Mouse (Mus musculus): ENCODE data around the gene Mon2.

Mon2 gene

DNA sequence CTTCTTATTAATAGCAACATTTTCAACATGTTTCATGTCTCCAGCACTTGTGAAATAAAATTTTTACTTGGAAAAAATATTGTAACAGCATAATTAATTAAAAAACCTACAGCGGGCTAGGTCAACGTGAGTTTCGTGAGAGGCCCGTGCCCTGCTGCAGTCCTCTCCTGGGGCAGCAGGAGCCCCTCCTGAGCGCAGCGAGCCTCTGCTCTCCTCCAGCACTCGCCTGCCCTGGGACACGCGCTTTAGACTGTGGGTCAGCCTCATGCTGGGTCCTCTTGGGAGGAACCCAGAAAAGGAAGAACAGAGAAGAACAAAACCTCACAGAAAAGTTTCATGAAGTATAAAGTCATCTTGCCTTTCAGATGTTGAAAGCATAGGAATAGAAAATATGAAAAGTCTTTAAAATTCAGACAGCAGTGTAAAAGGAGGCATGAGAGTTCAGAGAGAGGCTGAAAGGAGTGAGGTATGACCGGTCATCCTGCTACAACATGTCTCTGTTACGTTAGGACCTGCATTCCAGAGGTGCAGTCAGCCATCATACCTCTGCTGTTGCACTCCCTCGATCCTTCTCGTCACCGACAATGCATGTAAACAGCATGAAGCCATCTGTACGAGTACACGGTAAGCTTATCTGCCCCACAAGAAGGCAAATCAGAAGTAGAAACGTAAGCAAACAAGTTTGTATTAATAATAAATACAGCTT lies 81.8 kb downstream of the Mon2 start:
- no peak for DNase-seq (ENCODE audit: extremely low read depth, low read depth, low spot score)

GRCm38 (mm10) chr10:122991648-122992047 lies 84.7 kb downstream of the Mon2 start:
- DNase-seq (ENCODE audit: extremely low read depth, low read depth, low spot score): no peak

DNA sequence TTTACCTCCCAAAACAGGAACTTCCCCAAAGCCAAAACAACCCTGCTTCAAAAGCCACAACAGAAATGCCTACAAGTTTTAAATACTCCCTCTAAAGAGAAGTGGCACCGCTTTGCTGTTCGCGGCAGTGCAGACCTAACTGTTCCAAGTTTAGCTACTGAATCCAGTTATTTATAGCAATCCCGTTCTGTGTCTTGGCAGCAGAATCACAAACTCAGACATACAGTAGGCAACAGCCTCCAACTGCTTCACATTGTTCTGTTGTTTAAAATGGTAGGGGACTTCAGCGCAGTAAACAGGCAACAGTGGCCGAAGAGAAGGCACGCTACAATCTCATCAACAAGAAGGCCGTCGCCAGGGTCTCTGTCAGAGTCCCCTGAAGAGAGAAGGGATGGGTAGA lies 85.3 kb downstream of the Mon2 start:
- DNase-seq (ENCODE audit: extremely low read depth, low read depth, low spot score): no peak

GRCm38 (mm10) chr10:122990606-122991005 lies 85.7 kb downstream of the Mon2 start:
- no peak for DNase-seq (ENCODE audit: extremely low read depth, low read depth, low spot score)

DNA sequence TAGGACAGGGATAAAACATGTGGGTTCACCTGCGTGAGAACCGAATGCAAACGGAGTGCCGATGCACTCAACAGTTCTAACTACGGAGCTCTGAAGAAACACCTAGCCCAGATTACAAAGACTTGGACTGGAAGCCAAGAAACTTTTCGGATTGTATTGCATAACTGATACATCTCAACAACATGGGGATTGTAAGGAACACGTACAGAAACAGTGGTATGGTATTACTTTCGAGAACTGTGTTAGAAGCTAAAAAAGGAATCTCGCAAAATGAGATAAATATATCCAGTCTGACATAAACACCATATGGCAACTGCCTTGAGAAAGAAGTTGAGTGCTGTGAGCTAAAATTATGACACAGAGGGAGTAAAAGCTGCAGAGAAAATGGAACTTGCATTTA lies 86.4 kb downstream of the Mon2 start:
- peak; percentile 43 for DNase-seq (ENCODE audit: extremely low read depth, low read depth, low spot score)

- DNase-seq (ENCODE audit: extremely low read depth, low read depth, low spot score): no peak
Observed at GRCm38 (mm10) chr10:122988372-122988771, 87.9 kb downstream of the Mon2 start.

GRCm38 (mm10) chr10:122987671-122988128 lies 88.6 kb downstream of the Mon2 start:
- no peak for DNase-seq (ENCODE audit: extremely low read depth, low read depth, low spot score)

DNA sequence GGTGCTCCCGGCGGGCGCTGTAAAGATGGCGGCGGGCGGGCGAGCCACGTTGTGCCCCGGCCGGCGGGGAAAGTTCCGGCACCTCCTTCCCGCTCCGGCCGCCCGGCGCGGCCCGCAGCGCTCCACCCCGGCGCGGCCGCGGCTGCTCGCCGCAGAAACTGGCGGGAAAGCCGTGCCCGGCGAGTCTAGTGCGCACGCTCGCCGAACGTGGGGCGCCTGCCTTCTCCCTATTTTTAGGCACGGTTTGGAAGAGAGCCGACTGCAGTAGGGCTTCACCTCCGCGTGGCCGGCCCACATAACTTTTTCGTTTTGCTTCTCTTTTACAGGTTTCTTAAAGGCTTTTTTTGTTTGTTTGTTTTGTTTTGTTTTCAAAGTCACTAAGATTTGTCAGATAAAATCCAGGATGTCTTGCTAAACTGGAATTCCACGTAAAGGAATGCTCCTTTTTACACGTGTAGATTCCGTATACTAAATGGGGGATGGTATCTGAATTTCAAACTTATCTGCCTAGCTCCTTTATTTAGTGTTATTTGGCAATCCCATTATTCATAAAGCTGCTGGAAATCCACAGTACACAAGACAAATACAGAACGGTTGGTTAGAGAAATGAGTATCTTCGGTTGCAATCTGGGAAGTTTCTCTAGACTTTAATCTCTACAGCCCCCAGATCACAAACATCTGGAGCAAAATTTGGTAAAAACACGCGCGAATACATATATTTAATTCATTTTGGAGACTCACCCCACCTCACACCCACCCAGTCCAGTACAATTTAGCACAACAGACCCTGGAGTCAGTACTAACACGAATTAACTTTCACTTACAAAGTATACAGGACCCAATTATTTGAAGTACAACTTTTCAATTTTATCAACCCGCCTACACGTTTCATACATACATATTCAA lies 89.7 kb downstream of the Mon2 start:
- DNase-seq (ENCODE audit: extremely low read depth, low read depth, low spot score): no peak

DNA sequence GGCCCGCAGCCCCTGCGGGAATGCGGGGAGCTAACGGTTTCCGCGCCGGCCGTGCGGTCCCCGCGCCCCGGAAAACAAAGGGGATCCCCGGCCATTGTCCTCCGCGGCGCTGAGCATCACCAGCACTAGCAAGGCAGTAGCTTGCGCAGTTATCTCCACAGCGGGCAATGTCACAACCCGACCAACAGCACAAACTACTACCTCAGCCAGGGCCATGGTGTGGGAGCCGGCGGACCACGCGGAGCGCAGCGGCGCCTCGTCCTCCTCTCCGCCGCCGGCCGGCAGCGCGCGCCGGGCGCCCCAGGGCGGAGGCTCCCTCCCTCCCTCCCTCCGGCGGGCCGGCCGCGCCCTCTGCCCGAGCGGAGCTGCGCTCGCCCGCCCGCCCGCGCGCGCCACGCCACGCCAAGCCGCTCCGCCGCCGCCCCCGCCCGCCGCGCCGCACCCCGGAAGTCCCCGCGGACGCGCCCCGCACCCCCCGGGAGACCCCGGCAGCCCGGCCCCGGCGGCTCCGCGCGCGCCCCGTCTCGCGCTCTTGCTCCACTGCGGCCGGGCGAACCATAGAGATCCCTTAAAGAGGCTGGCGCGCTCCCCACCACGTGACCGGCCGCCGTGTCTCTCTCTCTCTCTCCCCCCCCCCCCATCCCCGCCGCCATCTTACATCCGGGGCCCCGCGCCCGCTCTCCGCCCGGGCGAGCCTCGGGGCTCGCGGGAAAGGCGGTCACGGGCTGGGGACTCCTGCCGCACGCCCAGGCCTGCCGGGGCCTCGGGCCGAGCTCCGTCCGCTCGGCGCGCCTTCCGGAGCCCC lies 90.6 kb downstream of the Mon2 start:
- DNase-seq (ENCODE audit: extremely low read depth, low read depth, low spot score): no peak

DNA sequence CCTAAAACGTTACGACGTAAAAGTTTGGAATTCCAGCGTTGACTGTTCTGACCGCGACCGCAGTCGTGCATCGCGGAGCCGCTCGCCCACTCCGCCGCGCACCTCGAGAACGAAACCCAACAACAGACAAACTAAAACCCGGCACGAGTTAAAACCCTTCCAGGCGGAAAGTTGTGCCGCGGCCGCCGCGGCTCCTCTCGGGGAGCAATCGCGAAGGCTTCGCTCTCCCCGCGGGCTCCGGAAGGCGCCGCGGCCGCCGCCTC lies 91.1 kb downstream of the Mon2 start:
- no peak for DNase-seq (ENCODE audit: extremely low read depth, low read depth, low spot score)

- no peak for DNase-seq (ENCODE audit: extremely low read depth, low read depth, low spot score)
Observed at GRCm38 (mm10) chr10:122984531-122985251, 91.6 kb downstream of the Mon2 start.

DNA sequence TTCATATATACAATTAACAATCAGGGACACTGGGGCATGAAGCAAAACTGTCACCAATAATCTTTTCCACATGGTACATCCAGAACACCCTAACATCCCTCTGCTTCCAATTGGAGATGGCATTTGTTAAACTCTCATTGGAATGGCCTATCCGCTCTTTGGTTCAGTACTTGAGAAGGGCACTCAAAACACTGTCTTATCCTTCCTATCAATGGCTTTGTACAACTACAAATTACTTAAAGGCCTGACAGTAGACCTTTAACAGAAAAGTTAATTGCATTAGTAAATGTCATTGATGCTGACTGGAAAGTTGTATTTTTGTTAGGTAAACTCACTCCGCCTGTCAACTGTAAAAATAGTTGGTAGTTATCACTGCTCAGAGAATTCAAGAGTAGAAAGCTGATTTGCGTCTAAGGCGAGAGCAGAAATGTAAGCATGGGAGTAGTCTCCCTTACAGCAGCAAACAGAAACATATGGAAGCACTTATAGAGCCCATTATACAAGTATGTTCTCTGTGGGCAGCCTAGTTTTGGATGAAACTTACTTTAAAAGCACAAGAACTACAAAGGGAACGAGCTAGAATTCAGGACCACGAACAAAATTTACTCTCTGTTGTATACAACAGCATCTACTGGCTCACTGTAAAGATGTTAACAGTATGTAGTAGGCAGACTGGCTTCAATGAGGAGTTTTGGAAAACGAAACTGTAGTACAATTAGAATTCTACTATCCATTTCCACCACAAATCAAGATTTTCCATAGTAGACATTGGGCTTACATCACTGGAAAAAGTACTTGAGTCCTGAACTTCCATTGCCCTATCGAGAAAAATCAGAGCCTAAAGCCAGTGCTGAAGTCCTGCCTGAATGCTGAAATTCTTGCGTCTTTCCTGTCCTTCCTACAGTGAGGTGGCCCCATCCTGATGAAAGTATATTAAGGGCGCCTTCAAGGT lies 92.5 kb downstream of the Mon2 start:
- no peak for DNase-seq (ENCODE audit: extremely low read depth, low read depth, low spot score)

DNA sequence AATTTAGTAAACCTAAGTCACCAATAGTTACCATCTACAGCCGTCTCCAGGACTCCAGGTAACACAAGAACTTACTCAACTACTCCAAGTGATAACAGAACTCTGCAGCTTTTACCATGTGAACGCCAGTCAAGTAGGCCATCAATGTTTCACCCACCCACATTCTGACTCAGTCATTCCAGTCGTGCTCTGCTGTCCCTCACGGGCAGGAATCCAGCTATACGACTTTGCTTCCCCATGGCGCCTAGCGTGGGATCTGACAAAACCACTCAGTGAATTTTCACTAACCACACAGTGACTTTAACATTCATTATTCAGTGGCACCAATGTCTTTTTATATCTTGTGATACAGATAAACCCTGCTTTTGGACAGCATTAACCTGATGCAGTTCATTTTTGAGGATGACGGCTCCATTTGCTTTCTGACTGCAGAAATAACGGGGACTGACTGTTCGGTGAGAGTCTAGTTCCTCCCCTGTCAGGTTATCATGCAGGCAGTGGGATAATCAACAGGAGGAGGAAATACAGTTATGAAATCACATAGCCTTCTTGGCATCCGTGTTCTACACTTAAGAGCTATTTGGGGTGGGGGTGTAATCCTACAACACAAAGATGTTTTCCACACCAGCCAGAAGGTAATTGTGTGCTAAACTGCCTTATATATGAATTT lies 93.3 kb downstream of the Mon2 start:
- no peak for DNase-seq (ENCODE audit: extremely low read depth, low read depth, low spot score)

DNA sequence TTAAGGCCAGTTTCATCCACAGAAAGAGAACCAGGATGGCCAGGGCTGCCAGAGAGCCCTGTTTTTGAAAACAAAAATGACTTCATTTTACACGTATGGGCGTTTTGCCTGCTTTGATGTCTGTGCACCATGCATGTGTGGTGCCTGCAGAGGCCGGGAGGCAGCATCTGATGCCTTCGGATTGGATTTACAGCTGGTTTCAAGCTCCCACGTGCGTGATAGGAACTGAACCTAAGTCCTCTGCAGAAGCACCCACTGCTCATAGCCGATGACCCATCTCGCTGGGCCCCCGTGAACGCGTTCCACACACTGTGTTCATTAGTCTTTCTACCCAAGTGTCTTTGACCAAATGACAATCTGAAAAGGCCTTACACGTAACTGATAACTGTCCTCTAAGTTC lies 96.2 kb downstream of the Mon2 start:
- DNase-seq (ENCODE audit: extremely low read depth, low read depth, low spot score): no peak

DNA sequence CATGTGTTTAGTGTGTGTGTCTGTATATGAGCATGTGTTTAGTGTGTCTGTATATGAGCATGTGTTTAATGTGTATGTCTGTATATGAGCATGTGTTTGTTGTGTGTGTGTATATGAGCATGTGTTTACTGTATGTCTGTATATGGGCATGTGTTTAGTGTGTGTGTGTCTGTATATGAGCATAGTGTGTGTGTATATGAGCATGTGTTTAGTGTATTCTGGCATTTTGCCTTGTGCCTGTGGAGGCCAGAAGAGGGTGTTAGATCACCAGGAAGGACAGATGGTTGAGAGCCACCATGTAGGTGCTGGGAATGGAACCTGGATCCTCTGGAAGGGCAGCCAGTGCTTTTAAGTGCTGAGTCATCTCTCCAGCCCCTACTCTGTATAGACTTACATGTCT lies 96.9 kb downstream of the Mon2 start:
- no peak for DNase-seq (ENCODE audit: extremely low read depth, low read depth, low spot score)

DNA sequence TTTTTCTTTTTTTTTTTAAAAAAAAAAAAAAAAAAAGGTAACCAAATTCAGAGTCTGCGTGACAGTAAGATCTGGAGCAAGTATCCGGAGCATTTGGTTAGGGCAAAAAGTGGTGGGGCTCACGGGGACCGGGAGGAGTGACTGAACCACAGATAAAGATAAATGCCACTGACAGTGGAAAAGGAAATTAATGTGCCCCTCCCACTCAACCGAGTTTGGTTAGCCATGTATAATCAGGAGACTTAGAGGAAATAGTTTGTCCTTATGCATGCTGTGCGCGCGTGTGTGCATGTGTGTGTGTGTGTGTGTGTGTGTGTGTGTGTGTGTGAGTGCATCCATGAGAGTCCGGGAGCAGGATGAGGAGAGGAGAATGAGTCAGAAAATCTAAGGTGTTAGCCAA lies 100.3 kb downstream of the Mon2 start:
- DNase-seq (ENCODE audit: extremely low read depth, low read depth, low spot score): no peak

DNA sequence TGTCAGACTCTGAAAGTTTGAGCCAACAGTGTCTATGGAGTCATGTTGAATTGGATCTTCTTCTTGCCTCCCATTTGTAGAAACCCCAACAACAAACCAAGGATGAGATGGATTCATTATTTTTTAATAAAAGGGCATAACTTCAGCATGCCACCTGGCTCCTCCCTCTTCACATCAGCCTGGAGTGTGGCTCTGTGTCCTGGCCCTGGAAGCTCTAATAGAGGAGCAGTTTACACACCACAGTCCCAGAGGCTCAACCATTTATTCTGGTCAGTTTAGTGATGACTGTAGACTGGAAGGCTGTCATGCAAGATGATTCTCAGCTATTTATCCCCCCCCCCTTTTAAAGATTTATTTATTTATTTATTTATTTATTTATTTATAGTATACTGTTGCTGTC lies 103.1 kb downstream of the Mon2 start:
- DNase-seq (ENCODE audit: extremely low read depth, low read depth, low spot score): no peak

- DNase-seq (ENCODE audit: extremely low read depth, low read depth, low spot score): no peak
Observed at GRCm38 (mm10) chr10:122970188-122970587, 106.1 kb downstream of the Mon2 start.

DNA sequence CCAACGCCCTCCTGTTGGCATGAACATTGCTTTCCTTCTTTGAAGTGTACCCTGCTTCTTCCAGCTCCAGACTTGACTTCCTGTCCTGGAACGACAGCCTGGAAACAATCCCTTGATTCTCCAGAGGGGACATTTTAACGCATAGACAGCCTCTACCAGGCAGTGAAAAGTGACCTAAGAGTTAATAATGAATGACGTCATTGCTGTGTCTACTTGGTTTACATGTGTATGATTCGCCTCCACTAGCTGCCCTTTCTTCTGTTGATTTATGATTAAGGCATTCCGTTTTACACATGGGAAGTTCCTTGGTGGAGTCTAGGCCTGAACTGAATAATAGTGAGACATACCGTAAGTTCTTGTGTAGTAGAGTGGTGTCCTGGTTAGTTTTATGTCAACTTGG lies 109.9 kb downstream of the Mon2 start:
- DNase-seq (ENCODE audit: extremely low read depth, low read depth, low spot score): no peak
